Mouse (Mus musculus): ENCODE measurements around the gene Olfr90. TPM values are rescaled to one million over a fixed set of nuclear protein-coding genes. Genes with fewer than 3 reads are reported as not detected.

Olfr90 gene
- total RNA-seq, 2 experiments from 2014 or later = not detected

Other genes with a start within 250 kb of the Olfr90 start
- gene Trim15, start 221.3 kb downstream of the Olfr90 start, total RNA-seq (2014; fragmentation: Nextera tagmentation) = not detected in 2 replicates
- not detected in 2 replicates for gene Trim15, start 221.3 kb downstream of the Olfr90 start, total RNA-seq (2017)
- gene Trim10, start 218.9 kb downstream of the Olfr90 start, total RNA-seq (2014; fragmentation: Nextera tagmentation) = not detected in 2 replicates
- gene Trim10, start 218.9 kb downstream of the Olfr90 start, total RNA-seq (2017) = 0.39 TPM in 1 of 2 replicates, not detected in the other
- not detected in 2 replicates for gene Trim40, start 198.4 kb downstream of the Olfr90 start, total RNA-seq (2014; fragmentation: Nextera tagmentation)
- gene Trim40, start 198.4 kb downstream of the Olfr90 start, total RNA-seq (2017) = not detected in 2 replicates
- gene Trim31, start 190.4 kb downstream of the Olfr90 start, total RNA-seq (2014; fragmentation: Nextera tagmentation) = not detected in 2 replicates
- gene Trim31, start 190.4 kb downstream of the Olfr90 start, total RNA-seq (2017) = not detected in 2 replicates
- gene Rnf39, start 145.6 kb downstream of the Olfr90 start, total RNA-seq (2014; fragmentation: Nextera tagmentation) = not detected in 2 replicates
- gene Rnf39, start 145.6 kb downstream of the Olfr90 start, total RNA-seq (2017) = not detected in 2 replicates
- 81.0 and 96.9 TPM in 2 replicates for gene Ppp1r11, start 136.8 kb downstream of the Olfr90 start, total RNA-seq (2014; fragmentation: Nextera tagmentation)
- gene Ppp1r11, start 136.8 kb downstream of the Olfr90 start, total RNA-seq (2017) = 91.6 and 110 TPM in 2 replicates
- gene Znrd1, start 129.9 kb downstream of the Olfr90 start, total RNA-seq (2014; fragmentation: Nextera tagmentation) = 81.6 and 134 TPM in 2 replicates
- 25.6 and 35.4 TPM in 2 replicates for gene Znrd1, start 129.9 kb downstream of the Olfr90 start, total RNA-seq (2017)
- 1.1 and 5.5 TPM in 2 replicates for gene Znrd1as, start 129.9 kb downstream of the Olfr90 start, total RNA-seq (2014; fragmentation: Nextera tagmentation)
- 9.1 and 11.2 TPM in 2 replicates for gene Znrd1as, start 129.9 kb downstream of the Olfr90 start, total RNA-seq (2017)
- not detected in 2 replicates for gene 2410137M14Rik, start 107.3 kb downstream of the Olfr90 start, total RNA-seq (2014; fragmentation: Nextera tagmentation)
- not detected in 2 replicates for gene 2410137M14Rik, start 107.3 kb downstream of the Olfr90 start, total RNA-seq (2017)
- gene H2-M5, start 99.0 kb downstream of the Olfr90 start, total RNA-seq (2014; fragmentation: Nextera tagmentation) = not detected in 2 replicates
- not detected in 2 replicates for gene H2-M5, start 99.0 kb downstream of the Olfr90 start, total RNA-seq (2017)
- 1.2 TPM in 1 of 2 replicates, not detected in the other for gene Zfp57, start 87.3 kb downstream of the Olfr90 start, total RNA-seq (2014; fragmentation: Nextera tagmentation)
- 0.57 TPM in 1 of 2 replicates, not detected in the other for gene Zfp57, start 87.3 kb downstream of the Olfr90 start, total RNA-seq (2017)
- gene Mog, start 65.1 kb downstream of the Olfr90 start, total RNA-seq (2014; fragmentation: Nextera tagmentation) = not detected in 2 replicates
- gene Mog, start 65.1 kb downstream of the Olfr90 start, total RNA-seq (2017) = not detected in 2 replicates
- gene Gabbr1, start 42.5 kb downstream of the Olfr90 start, total RNA-seq (2014; fragmentation: Nextera tagmentation) = 1.3 and 2.0 TPM in 2 replicates
- gene Gabbr1, start 42.5 kb downstream of the Olfr90 start, total RNA-seq (2017) = 0.57 and 1.7 TPM in 2 replicates
- not detected in 2 replicates for gene Olfr91, start 9.8 kb upstream of the Olfr90 start, total RNA-seq (2014; fragmentation: Nextera tagmentation)
- not detected in 2 replicates for gene Olfr91, start 9.8 kb upstream of the Olfr90 start, total RNA-seq (2017)
- gene Olfr92, start 31.6 kb upstream of the Olfr90 start, total RNA-seq (2014; fragmentation: Nextera tagmentation) = not detected in 2 replicates
- gene Olfr92, start 31.6 kb upstream of the Olfr90 start, total RNA-seq (2017) = not detected in 2 replicates
- not detected in 2 replicates for gene Olfr93, start 73.0 kb upstream of the Olfr90 start, total RNA-seq (2014; fragmentation: Nextera tagmentation)
- gene Olfr93, start 73.0 kb upstream of the Olfr90 start, total RNA-seq (2017) = not detected in 2 replicates
- not detected in 2 replicates for gene Ubd, start 105.4 kb upstream of the Olfr90 start, total RNA-seq (2014; fragmentation: Nextera tagmentation)
- gene Ubd, start 105.4 kb upstream of the Olfr90 start, total RNA-seq (2017) = not detected in 2 replicates
- not detected in 2 replicates for gene Olfr94, start 112.5 kb upstream of the Olfr90 start, total RNA-seq (2014; fragmentation: Nextera tagmentation)
- gene Olfr94, start 112.5 kb upstream of the Olfr90 start, total RNA-seq (2017) = not detected in 2 replicates
- not detected in 2 replicates for gene Olfr95, start 124.6 kb upstream of the Olfr90 start, total RNA-seq (2014; fragmentation: Nextera tagmentation)
- gene Olfr95, start 124.6 kb upstream of the Olfr90 start, total RNA-seq (2017) = not detected in 2 replicates
- gene Olfr96, start 131.6 kb upstream of the Olfr90 start, total RNA-seq (2014; fragmentation: Nextera tagmentation) = not detected in 2 replicates
- not detected in 2 replicates for gene Olfr96, start 131.6 kb upstream of the Olfr90 start, total RNA-seq (2017)
- not detected in 2 replicates for gene Olfr97, start 148.8 kb upstream of the Olfr90 start, total RNA-seq (2014; fragmentation: Nextera tagmentation)
- gene Olfr97, start 148.8 kb upstream of the Olfr90 start, total RNA-seq (2017) = not detected in 2 replicates
- not detected in 2 replicates for gene Olfr98, start 175.2 kb upstream of the Olfr90 start, total RNA-seq (2014; fragmentation: Nextera tagmentation)
- not detected in 2 replicates for gene Olfr98, start 175.2 kb upstream of the Olfr90 start, total RNA-seq (2017)
- 7.3 and 9.4 TPM in 2 replicates for gene H2-M3, start 181.7 kb upstream of the Olfr90 start, total RNA-seq (2014; fragmentation: Nextera tagmentation)
- 16.9 and 23.6 TPM in 2 replicates for gene H2-M3, start 181.7 kb upstream of the Olfr90 start, total RNA-seq (2017)
- gene Olfr99, start 195.0 kb upstream of the Olfr90 start, total RNA-seq (2014; fragmentation: Nextera tagmentation) = not detected in 2 replicates
- not detected in 2 replicates for gene Olfr99, start 195.0 kb upstream of the Olfr90 start, total RNA-seq (2017)
- gene Olfr101, start 215.8 kb upstream of the Olfr90 start, total RNA-seq (2014; fragmentation: Nextera tagmentation) = not detected in 2 replicates
- not detected in 2 replicates for gene Olfr101, start 215.8 kb upstream of the Olfr90 start, total RNA-seq (2017)
- not detected in 2 replicates for gene Olfr102, start 228.6 kb upstream of the Olfr90 start, total RNA-seq (2014; fragmentation: Nextera tagmentation)
- gene Olfr102, start 228.6 kb upstream of the Olfr90 start, total RNA-seq (2017) = not detected in 2 replicates